Comparison of ENCODE assay signal across 8 mouse cellular contexts in the genomic region with DNA sequence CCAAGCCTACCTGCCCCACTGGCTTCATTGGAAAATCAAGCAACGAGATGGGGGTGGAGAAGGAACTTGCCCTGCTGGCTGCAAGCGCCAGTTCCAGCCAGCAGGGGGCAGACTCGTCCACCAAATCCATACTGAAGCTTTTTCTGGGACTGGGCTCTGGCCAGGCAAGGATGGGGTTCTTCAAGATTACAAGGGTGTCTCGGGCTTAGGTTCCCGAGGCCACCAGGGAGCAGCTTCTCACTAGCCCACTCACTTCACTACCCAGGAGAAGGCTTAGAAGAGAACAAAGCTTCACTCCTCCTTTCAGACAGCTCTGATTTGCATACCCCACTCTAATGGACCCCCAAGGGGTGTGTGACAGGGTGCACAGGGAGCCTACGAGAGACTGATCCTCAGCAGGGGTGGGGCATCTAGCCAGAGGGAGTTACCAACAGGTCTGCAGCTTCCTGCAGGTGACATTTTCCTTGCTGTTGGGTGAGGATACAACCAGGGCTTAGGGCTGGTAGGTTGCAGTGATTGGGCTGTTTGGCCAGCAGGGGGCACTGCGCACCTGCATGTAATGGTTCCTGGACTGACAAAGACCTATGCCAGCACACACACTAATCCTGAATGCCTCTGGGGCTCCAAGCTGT. TPM values are rescaled to one million over a fixed set of nuclear protein-coding genes. Genes with fewer than 3 reads are reported as not detected.
A peak's percentile ranks its signal among the peaks of the same experiment; 100 is the strongest.
DNase-seq lines count a peak whose midpoint lies in the region; ATAC-seq and TF ChIP-seq lines count a peak whose summit lies in the region.

No protein-coding gene starts in this region.

- 1% methylated on average over 7 of the region's 7 CpGs for WGBS in heart, embryonic 14.5 days
- WGBS in liver, embryonic 11.5 days: 2% methylated on average over 7 of the region's 7 CpGs
- under 1% methylated on average over 7 of the region's 7 CpGs for WGBS in stomach, embryonic 14.5 days

- TF ChIP-seq POLR2A in brain, embryonic 14.5 days (IDR thresholded peaks at IDR 0.05; ENCODE audit: borderline replicate concordance, extremely low read depth, insufficient read depth, insufficient read length, poor library complexity, severe bottlenecking): no peak

- TF ChIP-seq CTCF in brain, embryonic 14.5 days (IDR thresholded peaks at IDR 0.05; ENCODE audit: borderline replicate concordance, extremely low read depth, insufficient read depth, insufficient read length): peak; percentile 99

- peaks cover 80% of the 10 kb centered on the region for H3K27me3 ChIP-seq in heart, embryonic 14.5 days (ENCODE audit: control insufficient read depth, insufficient read depth, low read length)
- peaks cover 84% of the 10 kb centered on the region for H3K27me3 ChIP-seq in liver, embryonic 11.5 days (replicated peaks; ENCODE audit: control insufficient read depth, insufficient read depth, low read length)
- H3K27me3 ChIP-seq in stomach, embryonic 14.5 days (ENCODE audit: control insufficient read depth, insufficient read depth, low read length): peaks cover 37% of the 10 kb centered on the region

- ATAC-seq in erythroid progenitor cell, adult 5-6 weeks (replicated peaks; ENCODE audit: low FRiP score, poor library complexity, severe bottlenecking): peak; percentile 70
- peak; percentile 38; the same call in 1 of the 2 replicates for ATAC-seq in heart, embryonic 14.5 days (ENCODE audit: insufficient number of reproducible peaks, insufficient read depth, low FRiP score, low read depth)
- ATAC-seq in liver, embryonic 11.5 days (replicated peaks; ENCODE audit: low FRiP score): peak; percentile 77
- peak; percentile 72 for ATAC-seq in stomach, embryonic 14.5 days (ENCODE audit: insufficient number of reproducible peaks, insufficient read depth, low FRiP score, low read depth)

- H3K4me3 ChIP-seq in heart, embryonic 14.5 days (ENCODE audit: control insufficient read depth in 1 of 2, insufficient read depth in 1 of 2, low read depth in 1 of 2, low read length in 2 of 2): no peak overlapping the region
- no peak overlapping the region for H3K4me3 ChIP-seq in liver, embryonic 11.5 days (ENCODE audit: low read depth, low read length)
- H3K4me3 ChIP-seq in stomach, embryonic 14.5 days (ENCODE audit: low read depth, low read length): no peak overlapping the region

- peaks cover 3 to 8% of the 10 kb centered on the region in 2 experiments; a peak in 3 of 4 replicates for H3K4me1 ChIP-seq in heart, embryonic 14.5 days (ENCODE audit: control insufficient read depth in 2 of 2, insufficient read depth in 2 of 2, low read length in 2 of 2)
- 0 out of 2 replicates have a peak, but pooled peaks cover 2% of the 10 kb centered on the region for H3K4me1 ChIP-seq in liver, embryonic 11.5 days (replicated peaks; ENCODE audit: control insufficient read depth, insufficient read depth, low read length)
- H3K4me1 ChIP-seq in stomach, embryonic 14.5 days (ENCODE audit: control insufficient read depth, insufficient read depth, low read length): no peaks in the 10 kb centered on the region

- H3K9me3 ChIP-seq in heart, embryonic 14.5 days (ENCODE audit: control insufficient read depth, low read length): no peaks in the 10 kb centered on the region
- no peaks in the 10 kb centered on the region for H3K9me3 ChIP-seq in liver, embryonic 11.5 days (ENCODE audit: control insufficient read depth, low read length)
- no peaks in the 10 kb centered on the region for H3K9me3 ChIP-seq in stomach, embryonic 14.5 days (ENCODE audit: control insufficient read depth, low read depth, low read length)

- no peak overlapping the region for H3K4me2 ChIP-seq in heart, embryonic 14.5 days (ENCODE audit: low read length)
- no peak overlapping the region for H3K4me2 ChIP-seq in liver, embryonic 11.5 days
- H3K4me2 ChIP-seq in stomach, embryonic 14.5 days (replicated peaks; ENCODE audit: low read depth, low read length): no peak overlapping the region

- H3K27ac ChIP-seq in heart, embryonic 14.5 days (replicated peaks in 1 of 2; ENCODE audit: control insufficient read depth in 1 of 2, insufficient read depth in 1 of 2, low read depth in 2 of 2, low read length in 2 of 2): no peak overlapping the region
- H3K27ac ChIP-seq in liver, embryonic 11.5 days (ENCODE audit: low read depth, low read length): no peak overlapping the region
- no peak overlapping the region for H3K27ac ChIP-seq in stomach, embryonic 14.5 days (ENCODE audit: low read length)

- peak; percentile 82 for DNase-seq in CD4-positive, CD25-positive, alpha-beta regulatory T cell, adult 2 months (ENCODE audit: low read depth, low spot score)
- DNase-seq in brain, embryonic 14.5 days (ENCODE audit: low read depth): peak; percentile 95
- peak; percentile 89 for DNase-seq in kidney, postnatal 10 days
- DNase-seq in liver, embryonic 11.5 days (ENCODE audit: low spot score): peak; percentile 81
- peak; percentile 70 to 73 for DNase-seq in natural killer cell, adult 2 months (ENCODE audit: low spot score in 2 of 2)

- H3K36me3 ChIP-seq in heart, embryonic 14.5 days (ENCODE audit: control insufficient read depth, insufficient read depth, low read length): no peaks in the 10 kb centered on the region
- H3K36me3 ChIP-seq in liver, embryonic 11.5 days (ENCODE audit: control insufficient read depth, insufficient read depth, low read length): no peaks in the 10 kb centered on the region
- no peaks in the 10 kb centered on the region for H3K36me3 ChIP-seq in stomach, embryonic 14.5 days (ENCODE audit: control insufficient read depth, insufficient read depth, low read length)

- no peak overlapping the region for H3K9ac ChIP-seq in heart, embryonic 14.5 days (ENCODE audit: low read length)
- H3K9ac ChIP-seq in liver, embryonic 11.5 days (ENCODE audit: low read depth, low read length): no peak overlapping the region
- H3K9ac ChIP-seq in stomach, embryonic 14.5 days (replicated peaks; ENCODE audit: low read depth, low read length): no peak overlapping the region

RNA-seq across cellular contexts. Expression of a gene that starts 5.0 kb away (rescaled TPM):
- polyA plus RNA-seq in brain, embryonic 14.5 days (2012; rRNA removed): 2.8 and 4.4 TPM in 2 replicates
- not detected in 2 replicates for total RNA-seq in erythroid progenitor cell, adult 5-6 weeks (2015; ENCODE audit: low replicate concordance)
- total RNA-seq in erythroid progenitor cell, adult 5-6 weeks (2017; ENCODE audit: low replicate concordance): not detected in 2 replicates
- not detected in 2 replicates for polyA plus RNA-seq in heart, embryonic 14.5 days (2014; fragmentation: Nextera tagmentation; extraction: Ambion mirVana)
- polyA plus RNA-seq in liver, embryonic 11.5 days (2014; fragmentation: Nextera tagmentation; extraction: Ambion mirVana): not detected in 2 replicates
- not detected in 2 replicates for polyA plus RNA-seq in stomach, embryonic 14.5 days (2014; fragmentation: Nextera tagmentation; extraction: Ambion mirVana)

RNA-seq across cellular contexts. Expression of a gene that starts 5.6 kb away (rescaled TPM):
- polyA plus RNA-seq in brain, embryonic 14.5 days (2012; rRNA removed): 1.1 and 1.7 TPM in 2 replicates
- total RNA-seq in erythroid progenitor cell, adult 5-6 weeks (2015; ENCODE audit: low replicate concordance): not detected in 2 replicates
- total RNA-seq in erythroid progenitor cell, adult 5-6 weeks (2017; ENCODE audit: low replicate concordance): not detected in 2 replicates
- 0.18 and 0.26 TPM in 2 replicates for polyA plus RNA-seq in heart, embryonic 14.5 days (2014; fragmentation: Nextera tagmentation; extraction: Ambion mirVana)
- polyA plus RNA-seq in liver, embryonic 11.5 days (2014; fragmentation: Nextera tagmentation; extraction: Ambion mirVana): 1.2 and 1.9 TPM in 2 replicates
- 0.21 and 0.72 TPM in 2 replicates for polyA plus RNA-seq in stomach, embryonic 14.5 days (2014; fragmentation: Nextera tagmentation; extraction: Ambion mirVana)

RNA-seq across cellular contexts. Expression of a gene that starts 17.3 kb away (rescaled TPM):
- 0.07 and 0.08 TPM in 2 replicates for polyA plus RNA-seq in brain, embryonic 14.5 days (2012; rRNA removed)
- total RNA-seq in erythroid progenitor cell, adult 5-6 weeks (2015; ENCODE audit: low replicate concordance): not detected in 2 replicates
- total RNA-seq in erythroid progenitor cell, adult 5-6 weeks (2017; ENCODE audit: low replicate concordance): not detected in 2 replicates
- polyA plus RNA-seq in heart, embryonic 14.5 days (2014; fragmentation: Nextera tagmentation; extraction: Ambion mirVana): not detected in 2 replicates
- polyA plus RNA-seq in liver, embryonic 11.5 days (2014; fragmentation: Nextera tagmentation; extraction: Ambion mirVana): not detected in 2 replicates
- polyA plus RNA-seq in stomach, embryonic 14.5 days (2014; fragmentation: Nextera tagmentation; extraction: Ambion mirVana): not detected in 2 replicates

RNA-seq across cellular contexts. Expression of a gene that starts 55.3 kb away (rescaled TPM):
- 83.0 and 118 TPM in 2 replicates for polyA plus RNA-seq in brain, embryonic 14.5 days (2012; rRNA removed)
- 248 and 272 TPM in 2 replicates for total RNA-seq in erythroid progenitor cell, adult 5-6 weeks (2015; ENCODE audit: low replicate concordance)
- 292 and 327 TPM in 2 replicates for total RNA-seq in erythroid progenitor cell, adult 5-6 weeks (2017; ENCODE audit: low replicate concordance)
- 94.4 and 98.7 TPM in 2 replicates for polyA plus RNA-seq in heart, embryonic 14.5 days (2014; fragmentation: Nextera tagmentation; extraction: Ambion mirVana)
- polyA plus RNA-seq in liver, embryonic 11.5 days (2014; fragmentation: Nextera tagmentation; extraction: Ambion mirVana): 91.2 and 111 TPM in 2 replicates
- polyA plus RNA-seq in stomach, embryonic 14.5 days (2014; fragmentation: Nextera tagmentation; extraction: Ambion mirVana): 108 and 109 TPM in 2 replicates
